Mouse (Mus musculus) lung, adult 2 months (tissue): ENCODE measurements at regions not wholly inside any gene's neighbourhood (a gene's known extent, or its start where the extent isn't known, plus 50 kb on each side); places are given as distances from the start of the nearest gene placed in this dataset.

Experiments
- CTCF ChIP-seq: fragments of 200-500 bp; IDR thresholded peaks from 2 replicates; pipeline ENCODE4 v1.5.1; 2011; ENCODE audit warnings: mild to moderate bottlenecking, low read length, control low read depth; ENCODE audit not compliant: insufficient read depth
- POLR2A ChIP-seq: fragments of 200-500 bp; IDR thresholded peaks from 2 replicates; pipeline ENCODE4 v1.6.1; 2011; ENCODE audit warnings: low read depth, mild to moderate bottlenecking, control low read depth, low read length, borderline replicate concordance; ENCODE audit errors: extremely low read depth

GRCm38 (mm10) chr1:151289061-151289460 is 55.2 kb upstream of the Ivns1abp start:
- TF ChIP-seq CTCF (no peak), POLR2A (no peak)
